Mouse (Mus musculus) midbrain, embryonic 12.5 days (tissue): ENCODE measurements around the gene Moxd1. TPM values are rescaled to one million over a fixed set of nuclear protein-coding genes. Genes with fewer than 3 reads are reported as not detected.
"Not testable (repeated sequence)": the region's sequence is repeated elsewhere in the genome, so short reads cannot be mapped to it uniquely, and the experiment has no call there.

Experiments used
- ATAC-seq: fragments of 200-750 bp; cut with Nextera tagmentation; 2 replicates; pipeline ENCODE4 v1.8.0; 2017; ENCODE audit warnings: low read depth, moderate TSS enrichment, moderate library complexity; ENCODE audit not compliant: low FRiP score
- H3K27ac ChIP-seq: fragments of 300-500 bp; sonication (generic); replicated peaks from 2 replicates; pipeline ENCODE4 v1.5.1; 2016; ENCODE audit warnings: mild to moderate bottlenecking
- H3K27me3 ChIP-seq: fragments of 300-500 bp; sonication (generic); 2 replicates; pipeline ENCODE4 v1.6.1; 2016; ENCODE audit warnings: mild to moderate bottlenecking
- H3K36me3 ChIP-seq: fragments of 300-500 bp; sonication (generic); 2 replicates; pipeline ENCODE4 v1.6.1; 2016
- H3K4me1 ChIP-seq: fragments of 300-500 bp; sonication (generic); 2 replicates; pipeline ENCODE4 v1.6.1; 2016
- H3K4me2 ChIP-seq: fragments of 300-500 bp; sonication (generic); replicated peaks from 2 replicates; pipeline ENCODE4 v1.6.1; 2016; ENCODE audit warnings: mild to moderate bottlenecking, moderate library complexity
- H3K4me3 ChIP-seq: fragments of 300-500 bp; sonication (generic); 2 replicates; pipeline ENCODE4 v1.5.1; 2016; ENCODE audit warnings: mild to moderate bottlenecking
- H3K9ac ChIP-seq: fragments of 300-500 bp; sonication (generic); replicated peaks from 2 replicates; pipeline ENCODE4 v1.6.1; 2016; ENCODE audit warnings: mild to moderate bottlenecking, moderate library complexity
- H3K9me3 ChIP-seq: fragments of 300-500 bp; sonication (generic); 2 replicates; pipeline ENCODE4 v1.6.1; 2016; ENCODE audit warnings: mild to moderate bottlenecking
- WGBS: fragments of 180-500 bp; shearing (Covaris S2); methylation state at CpG from one replicate; pipeline ENCODE4 v1.1.7; 2016; 5-methylcytosine and 5-hydroxymethylcytosine counted together
- polyA plus RNA-seq: library from polyadenylated mRNA; unstranded; fragments of >200 nt; fragmentation: Nextera tagmentation; extraction: Ambion mirVana; gene quantifications from 2 replicates; pipeline ENCODE4 v1.2.1, GENCODE M21; 2016

The Moxd1 gene
- polyA plus RNA-seq, 1 experiment from 2014 or later = 2.0 TPM

- Histone ChIP-seq H3K9ac (no peak overlapping the region), H3K27ac (no peak overlapping the region), H3K4me3 (no peak overlapping the region), H3K4me1 (no peaks in the 10 kb centered on the region), H3K27me3 (no peaks in the 10 kb centered on the region), H3K4me2 (no peak overlapping the region), H3K36me3 (no peaks in the 10 kb centered on the region), H3K9me3 (no peaks in the 10 kb centered on the region)
- ATAC-seq = no peak
- 78% methylated on average over 7 of the region's 7 CpGs for WGBS
Observed at GRCm38 (mm10) chr10:24276211-24276610, 52.9 kb downstream of the Moxd1 start.

GRCm38 (mm10) chr10:24282650-24283049, 59.3 kb downstream of the Moxd1 start:
- H3K4me2 ChIP-seq = no peak overlapping the region
- H3K27me3 ChIP-seq = no peaks in the 10 kb centered on the region
- H3K9me3 ChIP-seq = no peaks in the 10 kb centered on the region
- no peaks in the 10 kb centered on the region for H3K4me1 ChIP-seq
- no peak overlapping the region for H3K9ac ChIP-seq
- H3K4me3 ChIP-seq = no peak overlapping the region
- no peak for ATAC-seq
- 60% methylated on average over 5 of the region's 5 CpGs for WGBS
- no peak overlapping the region for H3K27ac ChIP-seq
- H3K36me3 ChIP-seq = no peaks in the 10 kb centered on the region

DNA sequence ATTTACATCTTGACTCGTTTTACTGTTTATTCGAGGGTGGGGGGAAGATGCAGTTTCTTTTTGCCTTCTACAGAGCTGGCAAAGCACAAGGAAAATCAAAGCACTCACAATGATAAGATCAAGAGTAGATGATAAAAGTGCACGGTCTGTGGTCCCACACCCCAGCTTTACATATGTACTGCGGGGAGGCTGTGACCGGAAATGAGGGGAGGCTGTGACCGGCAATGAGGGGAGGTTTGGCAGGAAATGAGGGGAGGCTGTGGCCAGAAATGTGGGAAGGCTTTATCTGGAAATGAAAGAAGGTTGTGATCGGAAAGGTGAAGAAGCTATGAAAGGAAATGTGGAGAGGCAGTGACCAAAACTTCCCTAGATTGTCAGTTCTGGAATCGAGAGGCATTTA, 68.3 kb downstream of the Moxd1 start:
- no peaks in the 10 kb centered on the region for H3K27me3 ChIP-seq
- no peak overlapping the region for H3K27ac ChIP-seq
- no peak overlapping the region for H3K9ac ChIP-seq
- H3K4me1 ChIP-seq = no peaks in the 10 kb centered on the region
- WGBS = 87% methylated on average over 8 of the region's 8 CpGs
- H3K9me3 ChIP-seq = no peaks in the 10 kb centered on the region
- H3K36me3 ChIP-seq = no peaks in the 10 kb centered on the region
- H3K4me2 ChIP-seq = no peak overlapping the region
- no peak for ATAC-seq
- no peak overlapping the region for H3K4me3 ChIP-seq

- 96% methylated on average over 1 of the region's 1 CpGs for WGBS
- Histone ChIP-seq H3K9me3 (no peaks in the 10 kb centered on the region), H3K9ac (no peak overlapping the region), H3K4me2 (no peak overlapping the region), H3K4me1 (no peaks in the 10 kb centered on the region), H3K4me3 (no peak overlapping the region), H3K27ac (no peak overlapping the region), H3K36me3 (no peaks in the 10 kb centered on the region), H3K27me3 (no peaks in the 10 kb centered on the region)
- ATAC-seq = no peak
Observed at GRCm38 (mm10) chr10:24292671-24293070, 69.4 kb downstream of the Moxd1 start.

- Histone ChIP-seq H3K9ac (no peak overlapping the region), H3K4me3 (no peak overlapping the region), H3K4me1 (no peaks in the 10 kb centered on the region), H3K9me3 (no peaks in the 10 kb centered on the region), H3K4me2 (no peak overlapping the region), H3K27me3 (no peaks in the 10 kb centered on the region), H3K36me3 (no peaks in the 10 kb centered on the region), H3K27ac (no peak overlapping the region)
- WGBS = 73% methylated on average over 4 of the region's 4 CpGs
- no peak for ATAC-seq
Observed at GRCm38 (mm10) chr10:24296608-24297007, 73.3 kb downstream of the Moxd1 start.

DNA sequence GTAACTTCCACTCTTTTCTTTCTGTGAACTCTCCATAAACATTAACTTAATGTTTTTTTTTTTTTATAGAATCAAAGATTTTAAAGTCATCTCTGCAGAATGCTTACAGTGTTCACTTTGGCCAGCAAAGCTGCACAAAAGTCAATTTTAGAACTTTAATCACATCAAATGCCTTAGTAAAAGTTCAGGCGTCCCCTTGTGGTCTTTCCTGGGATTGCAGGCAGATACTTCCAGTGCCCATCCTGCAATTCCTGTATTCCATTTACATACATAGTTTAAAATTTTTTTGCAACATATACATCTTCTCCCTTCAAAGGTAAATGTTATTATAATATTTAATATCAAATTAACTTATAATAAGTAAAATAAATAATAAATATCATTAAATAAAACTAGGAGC, 74.5 kb downstream of the Moxd1 start:
- Histone ChIP-seq H3K27me3 (no peaks in the 10 kb centered on the region), H3K4me1 (no peaks in the 10 kb centered on the region), H3K9ac (no peak overlapping the region), H3K27ac (no peak overlapping the region), H3K4me3 (no peak overlapping the region), H3K9me3 (no peaks in the 10 kb centered on the region), H3K36me3 (no peaks in the 10 kb centered on the region), H3K4me2 (no peak overlapping the region)
- no peak for ATAC-seq
- 2% methylated on average over 1 of the region's 1 CpGs for WGBS

GRCm38 (mm10) chr10:24298260-24299244, 75.2 kb downstream of the Moxd1 start:
- no peak overlapping the region for H3K9ac ChIP-seq
- H3K36me3 ChIP-seq = no peaks in the 10 kb centered on the region
- no peak overlapping the region for H3K4me3 ChIP-seq
- ATAC-seq = peak; percentile 70
- no peaks in the 10 kb centered on the region for H3K9me3 ChIP-seq
- no peaks in the 10 kb centered on the region for H3K27me3 ChIP-seq
- H3K4me1 ChIP-seq = no peaks in the 10 kb centered on the region
- 46% methylated on average over 2 of the region's 2 CpGs for WGBS
- no peak overlapping the region for H3K27ac ChIP-seq
- no peak overlapping the region for H3K4me2 ChIP-seq

DNA sequence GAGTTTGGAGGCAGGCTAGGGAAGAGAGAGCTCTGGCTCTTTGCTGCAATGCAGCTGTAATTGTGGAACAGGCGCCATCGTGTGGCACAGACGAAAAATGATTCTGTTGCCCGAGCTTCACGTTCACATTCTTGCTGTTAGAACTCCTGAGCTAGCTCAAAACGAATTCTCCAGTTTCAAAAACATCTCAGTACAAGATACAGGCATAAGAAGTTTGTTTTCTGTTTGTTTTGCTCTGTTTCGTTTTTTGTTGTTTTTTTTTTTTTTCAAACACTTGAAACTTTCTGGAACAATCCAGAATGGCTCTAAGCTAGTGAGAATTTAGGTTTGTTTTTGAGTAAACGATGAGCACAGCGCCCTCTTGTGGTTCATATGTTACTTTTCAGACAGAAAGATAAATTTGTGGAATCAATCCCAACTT, 88.9 kb downstream of the Moxd1 start:
- H3K9ac ChIP-seq = no peak overlapping the region
- 2% methylated on average over 9 of the region's 9 CpGs for WGBS
- 0 out of 2 replicates have a peak, but pooled peaks cover 3% of the 10 kb centered on the region for H3K4me1 ChIP-seq
- no peak overlapping the region for H3K4me3 ChIP-seq
- no peaks in the 10 kb centered on the region for H3K36me3 ChIP-seq
- no peaks in the 10 kb centered on the region for H3K27me3 ChIP-seq
- ATAC-seq = no peak
- H3K9me3 ChIP-seq = no peaks in the 10 kb centered on the region
- H3K27ac ChIP-seq = no peak overlapping the region
- H3K4me2 ChIP-seq = no peak overlapping the region

GRCm38 (mm10) chr10:24317126-24317836, 94.0 kb downstream of the Moxd1 start:
- no peak overlapping the region for H3K9ac ChIP-seq
- no peaks in the 10 kb centered on the region for H3K9me3 ChIP-seq
- 61% methylated on average over 19 of the region's 19 CpGs for WGBS
- no peak overlapping the region for H3K4me3 ChIP-seq
- H3K4me2 ChIP-seq = no peak overlapping the region
- ATAC-seq = peak; percentile 68
- H3K4me1 ChIP-seq = 0 out of 2 replicates have a peak, but pooled peaks cover 6% of the 10 kb centered on the region
- H3K36me3 ChIP-seq = no peaks in the 10 kb centered on the region
- no peak overlapping the region for H3K27ac ChIP-seq
- no peaks in the 10 kb centered on the region for H3K27me3 ChIP-seq

GRCm38 (mm10) chr10:24320326-24320725, 97.0 kb downstream of the Moxd1 start:
- H3K9me3 ChIP-seq = no peaks in the 10 kb centered on the region
- no peaks in the 10 kb centered on the region for H3K36me3 ChIP-seq
- H3K27me3 ChIP-seq = no peaks in the 10 kb centered on the region
- no peak overlapping the region for H3K4me2 ChIP-seq
- no peak for ATAC-seq
- no peak overlapping the region for H3K9ac ChIP-seq
- 0 out of 2 replicates have a peak, but pooled peaks cover 6% of the 10 kb centered on the region for H3K4me1 ChIP-seq
- 86% methylated on average over 3 of the region's 3 CpGs for WGBS
- no peak overlapping the region for H3K4me3 ChIP-seq
- H3K27ac ChIP-seq = no peak overlapping the region

DNA sequence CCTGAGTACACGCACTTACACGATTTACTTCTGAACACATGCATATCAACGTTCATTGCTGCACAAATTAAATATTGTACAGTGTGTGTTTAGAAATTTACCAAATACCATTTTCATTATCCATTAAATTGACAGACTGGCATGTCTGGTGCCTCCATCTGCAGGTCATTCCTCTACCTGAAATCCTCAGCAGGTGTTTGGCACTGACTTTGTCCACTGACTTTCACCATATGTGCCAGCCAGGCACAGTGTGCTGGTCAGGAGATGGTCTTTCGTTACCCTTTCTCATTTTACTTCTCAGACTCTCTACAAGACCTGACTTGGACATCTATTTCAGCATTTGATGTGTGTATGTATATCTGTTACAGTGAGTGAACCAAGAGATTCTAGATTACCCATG, 99.7 kb downstream of the Moxd1 start:
- Histone ChIP-seq H3K27ac (no peak overlapping the region), H3K9me3 (no peaks in the 10 kb centered on the region), H3K27me3 (no peaks in the 10 kb centered on the region), H3K4me3 (no peak overlapping the region), H3K36me3 (no peaks in the 10 kb centered on the region), H3K4me1 (no peaks in the 10 kb centered on the region), H3K4me2 (no peak overlapping the region), H3K9ac (no peak overlapping the region)
- ATAC-seq = no peak
- 93% methylated on average over 4 of the region's 4 CpGs for WGBS

- not testable (repeated sequence) for H3K27ac ChIP-seq, H3K4me3 ChIP-seq
- WGBS = 26% methylated on average over 8 of the region's 8 CpGs
Observed at GRCm38 (mm10) chr10:24327265-24327664, 103.9 kb downstream of the Moxd1 start.

More at GRCm38 (mm10) chr10:24327265-24327664, 103.9 kb downstream of the Moxd1 start:
- not testable (repeated sequence) for H3K9me3 ChIP-seq, H3K36me3 ChIP-seq, ATAC-seq, H3K9ac ChIP-seq, H3K4me1 ChIP-seq, H3K4me2 ChIP-seq, H3K27me3 ChIP-seq
